ENCODE assay signal across 15 mouse cellular contexts in the genomic region with DNA sequence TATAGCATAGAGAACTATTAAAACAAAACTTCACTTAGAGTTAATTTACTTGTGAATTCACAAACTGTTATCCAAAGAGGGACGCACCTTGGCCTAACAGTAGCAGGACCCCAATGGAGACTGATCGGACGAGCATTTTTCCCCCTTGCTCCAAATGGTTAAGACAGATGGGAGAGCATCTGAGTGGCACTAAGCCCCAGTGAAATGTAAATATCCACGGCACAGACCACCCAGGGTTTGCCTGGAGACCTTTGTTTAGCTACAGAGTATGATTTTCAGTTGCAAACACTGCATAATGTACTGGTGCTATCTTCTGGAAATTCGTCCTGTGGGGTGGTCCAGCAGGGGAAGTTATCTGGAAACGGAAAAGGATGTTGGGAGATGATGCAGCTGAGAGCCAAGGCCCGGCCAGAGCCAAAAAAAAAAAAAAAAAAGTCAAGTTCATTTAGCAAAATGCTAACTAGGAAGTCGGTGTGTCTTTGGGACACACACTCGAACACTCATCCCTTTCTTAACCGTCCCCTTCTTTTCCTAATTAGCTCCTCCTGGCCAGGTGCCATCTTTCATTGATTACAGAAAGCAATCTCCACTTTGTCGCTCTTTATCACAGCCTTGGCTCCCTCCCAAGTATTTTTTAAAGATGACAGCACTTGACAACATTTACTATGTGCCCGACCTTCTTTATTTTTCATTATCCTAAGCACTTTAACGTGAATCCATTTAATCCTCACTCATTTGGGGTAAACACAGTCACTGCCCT.
A peak's percentile ranks its signal among the peaks of the same experiment; 100 is the strongest.
DNase-seq lines count a peak whose midpoint lies in the region; ATAC-seq and TF ChIP-seq lines count a peak whose summit lies in the region.
"Had no signal": no experiment of that assay in that cellular context is flagged by ENCODE, and none has a peak within 500 bp of the region (broad histone marks: within the 10 kb centered on the region; RNA-seq: fewer than 3 reads in every experiment).

No protein-coding gene starts in this region.

- no peak overlapping the region for H3K4me3 ChIP-seq in heart, embryonic 12.5 days
- H3K4me3 ChIP-seq in liver, adult 2 months (ENCODE audit: insufficient read depth, low read depth, low read length) = no peak overlapping the region
- no peak overlapping the region for H3K4me3 ChIP-seq in liver, postnatal 0 days (ENCODE audit: low read depth, low read length)
- no peak overlapping the region for H3K4me3 ChIP-seq in heart, postnatal 0 days (ENCODE audit: low read depth, low read length)
- H3K4me3 ChIP-seq: hindbrain, embryonic 15.5 days; layer of hippocampus, adult 2 months had no signal

- no peak overlapping the region for H3K27ac ChIP-seq in heart, embryonic 12.5 days (ENCODE audit: poor library complexity, severe bottlenecking)
- peak overlapping the region; percentile 61; the same call in 1 of the 2 replicates for H3K27ac ChIP-seq in liver, adult 2 months (replicated peaks; ENCODE audit: insufficient read depth, low read depth, low read length)
- no peak overlapping the region for H3K27ac ChIP-seq in liver, postnatal 0 days (ENCODE audit: low read depth)
- H3K27ac ChIP-seq in heart, postnatal 0 days (ENCODE audit: low read depth) = peak overlapping the region; percentile 20; the same call in 1 of the 2 replicates
- H3K27ac ChIP-seq: hindbrain, embryonic 15.5 days; layer of hippocampus, adult 2 months; stomach, postnatal 0 days had no signal

- H3K79me2 ChIP-seq in liver, adult 2 months (ENCODE audit: control insufficient read depth, insufficient read depth, low read length) = no peaks in the 10 kb centered on the region

- 53% methylated on average over 13 of the region's 13 CpGs for WGBS in heart, embryonic 12.5 days
- 62% methylated on average over 13 of the region's 13 CpGs for WGBS in liver, adult 2 months
- WGBS in liver, postnatal 0 days (ENCODE audit: insufficient replicate concordance) = 69% methylated on average over 13 of the region's 13 CpGs
- WGBS in heart, postnatal 0 days = 51% methylated on average over 13 of the region's 13 CpGs

- H3K4me1 ChIP-seq in heart, embryonic 12.5 days (replicated peaks) = peaks cover 26% of the 10 kb centered on the region
- peaks cover 16% of the 10 kb centered on the region for H3K4me1 ChIP-seq in liver, adult 2 months (ENCODE audit: control insufficient read depth, insufficient read depth, low read length)
- H3K4me1 ChIP-seq in liver, postnatal 0 days (ENCODE audit: insufficient read depth) = peaks cover 16% of the 10 kb centered on the region; the same call in 1 of the 2 replicates
- H3K4me1 ChIP-seq in heart, postnatal 0 days (ENCODE audit: control insufficient read depth, insufficient read depth) = 0 out of 2 replicates have a peak, but pooled peaks cover 7% of the 10 kb centered on the region

- no peak for TF ChIP-seq CTCF in liver, adult 2 months (IDR thresholded peaks at IDR 0.05; ENCODE audit: low read depth, low read length)
- no peak for TF ChIP-seq CTCF in liver, postnatal 0 days (IDR thresholded peaks at IDR 0.05; ENCODE audit: low read depth)
- TF ChIP-seq CTCF in heart, postnatal 0 days (IDR thresholded peaks at IDR 0.05; ENCODE audit: low read depth) = no peak

- H3K36me3 ChIP-seq in heart, embryonic 12.5 days = no peaks in the 10 kb centered on the region
- no peaks in the 10 kb centered on the region for H3K36me3 ChIP-seq in liver, adult 2 months (ENCODE audit: control insufficient read depth, insufficient read depth, low read length)
- H3K36me3 ChIP-seq in liver, postnatal 0 days (replicated peaks; ENCODE audit: insufficient read depth, low read length) = no peaks in the 10 kb centered on the region
- no peaks in the 10 kb centered on the region for H3K36me3 ChIP-seq in heart, postnatal 0 days (replicated peaks; ENCODE audit: control insufficient read depth, insufficient read depth, low read length)
- H3K36me3 ChIP-seq: hindbrain, embryonic 15.5 days had no signal

- no peak overlapping the region for H3K4me2 ChIP-seq in heart, embryonic 12.5 days
- no peak overlapping the region for H3K4me2 ChIP-seq in liver, postnatal 0 days (ENCODE audit: low read depth, low read length)
- H3K4me2 ChIP-seq in heart, postnatal 0 days (ENCODE audit: low read depth, low read length) = 0 out of 2 replicates have a peak overlapping the region, but pooled peaks have one; percentile 5
- H3K4me2 ChIP-seq: hindbrain, embryonic 15.5 days had no signal

- ATAC-seq in heart, embryonic 12.5 days (ENCODE audit: insufficient number of reproducible peaks, low FRiP score) = no peak
- no peak for ATAC-seq in liver, postnatal 0 days
- no peak for ATAC-seq in heart, postnatal 0 days (ENCODE audit: insufficient read depth, low read depth)

- no peaks in the 10 kb centered on the region for H3K27me3 ChIP-seq in heart, embryonic 12.5 days (replicated peaks)
- no peaks in the 10 kb centered on the region for H3K27me3 ChIP-seq in liver, adult 2 months (ENCODE audit: control insufficient read depth, insufficient read depth, low read length)
- H3K27me3 ChIP-seq in liver, postnatal 0 days (ENCODE audit: insufficient read depth, low read length) = no peaks in the 10 kb centered on the region
- H3K27me3 ChIP-seq in heart, postnatal 0 days (ENCODE audit: control insufficient read depth, insufficient read depth, low read length) = peaks cover 23% of the 10 kb centered on the region
- H3K27me3 ChIP-seq: hindbrain, embryonic 15.5 days had no signal

- H3K9ac ChIP-seq in heart, embryonic 12.5 days = no peak overlapping the region
- no peak overlapping the region for H3K9ac ChIP-seq in liver, adult 2 months (ENCODE audit: low read depth, low read length)
- no peak overlapping the region for H3K9ac ChIP-seq in liver, postnatal 0 days (replicated peaks)
- H3K9ac ChIP-seq in heart, postnatal 0 days (replicated peaks; ENCODE audit: low read depth, low read length) = no peak overlapping the region
- H3K9ac ChIP-seq: hindbrain, embryonic 15.5 days had no signal

- no peak for TF ChIP-seq POLR2A in liver, adult 2 months (IDR thresholded peaks at IDR 0.05; ENCODE audit: extremely low read depth, insufficient read depth, low read length)

- no peaks in the 10 kb centered on the region for H3K9me3 ChIP-seq in heart, embryonic 12.5 days (replicated peaks)
- H3K9me3 ChIP-seq in liver, postnatal 0 days (ENCODE audit: low read length) = no peaks in the 10 kb centered on the region
- H3K9me3 ChIP-seq in heart, postnatal 0 days (replicated peaks; ENCODE audit: control insufficient read depth, low read length) = no peaks in the 10 kb centered on the region
- H3K9me3 ChIP-seq: hindbrain, embryonic 15.5 days had no signal

- peak; percentile 93 for DNase-seq in heart, adult 11 months
- DNase-seq in liver, adult 2 months (ENCODE audit: extremely low read depth, low read depth, low spot score) = no peak
- no peak for DNase-seq in liver, postnatal 0 days
- peak; percentile 44 for DNase-seq in ES-CJ7 (ENCODE audit: low read depth, low spot score)
- peak; percentile 30 for DNase-seq in heart, postnatal 0 days (ENCODE audit: low spot score)
- DNase-seq in urinary bladder, postnatal 25 days (ENCODE audit: low spot score) = no peak
- no peak for DNase-seq in cerebellum, adult 11 months
- DNase-seq: adrenal gland, postnatal 36 days; gastrocnemius, postnatal 36 days; kidney, adult 9 months; spleen, adult 18-20 months had no signal

- no peak for TF ChIP-seq EP300 in liver, postnatal 0 days (IDR thresholded peaks at IDR 0.05; ENCODE audit: low read depth)
- no peak for TF ChIP-seq EP300 in heart, postnatal 0 days (IDR thresholded peaks at IDR 0.05; ENCODE audit: low read depth)

Comparison
In these comparisons a context has a peak if more than half of its experiments do, and no peak if none do; other contexts are left out.
1. H3K27ac ChIP-seq: peak in liver, adult 2 months (single experiment) and heart, postnatal 0 days (single experiment); none in heart, embryonic 12.5 days (single experiment) and liver, postnatal 0 days (single experiment).
2. DNase-seq: peak in heart, adult 11 months (single experiment), ES-CJ7 (single experiment) and heart, postnatal 0 days (single experiment); none in liver, adult 2 months (single experiment), liver, postnatal 0 days (single experiment), urinary bladder, postnatal 25 days (single experiment) and cerebellum, adult 11 months (single experiment).